Comparison of ENCODE assay signal across 25 mouse cellular contexts in the genomic region with DNA sequence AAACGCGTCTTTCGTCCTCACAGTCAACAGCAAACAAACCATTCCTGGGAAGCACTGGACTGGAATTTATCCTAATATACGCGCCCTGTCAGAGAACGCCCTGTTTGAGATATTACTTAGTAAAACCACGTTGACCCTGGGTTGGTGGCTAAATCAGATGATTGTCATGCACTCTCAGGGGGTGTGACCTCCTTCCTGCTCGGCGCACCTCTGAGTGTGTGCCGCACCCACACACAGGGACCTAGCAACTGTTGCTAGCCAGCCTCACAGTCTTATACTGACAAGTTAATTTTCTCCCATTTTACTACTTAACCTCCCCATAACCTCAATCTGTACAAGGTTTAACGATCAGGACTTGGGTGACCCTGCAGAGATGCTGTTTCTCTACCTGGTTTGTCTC.
DNase-seq lines count a peak whose midpoint lies in the region; ATAC-seq and TF ChIP-seq lines count a peak whose summit lies in the region.
"Had no signal": no experiment of that assay in that cellular context is flagged by ENCODE, and none has a peak within 500 bp of the region (broad histone marks: within the 10 kb centered on the region; RNA-seq: fewer than 3 reads in every experiment).

No protein-coding gene starts in this region.

- no peak for ATAC-seq in hindbrain, embryonic 14.5 days (ENCODE audit: low FRiP score)
- peak; percentile 26; the same call in 1 of the 2 replicates for ATAC-seq in limb, embryonic 11.5 days (ENCODE audit: insufficient number of reproducible peaks, low FRiP score, low TSS enrichment, low read depth)
- ATAC-seq in stomach, embryonic 16.5 days (ENCODE audit: insufficient read depth, low FRiP score) = peak; percentile 66; the same call in 1 of the 2 replicates
- ATAC-seq: activated CD4-positive, CD25-positive, alpha-beta regulatory T cell, adult 4 months; forebrain, postnatal 0 days; liver, postnatal 0 days had no signal

- H3K36me3 ChIP-seq in hindbrain, embryonic 10.5 days = no peaks in the 10 kb centered on the region
- no peaks in the 10 kb centered on the region for H3K36me3 ChIP-seq in hindbrain, embryonic 14.5 days (replicated peaks; ENCODE audit: control insufficient read depth, insufficient read depth)
- H3K36me3 ChIP-seq in limb, embryonic 11.5 days (ENCODE audit: control insufficient read depth, insufficient read depth, low read length) = no peaks in the 10 kb centered on the region
- H3K36me3 ChIP-seq in limb, embryonic 10.5 days = no peaks in the 10 kb centered on the region
- no peaks in the 10 kb centered on the region for H3K36me3 ChIP-seq in stomach, embryonic 16.5 days (ENCODE audit: control insufficient read depth, insufficient read depth, low read length)
- no peaks in the 10 kb centered on the region for H3K36me3 ChIP-seq in thymus, adult 2 months (ENCODE audit: control insufficient read depth, insufficient read depth, low read length)
- H3K36me3 ChIP-seq: heart, embryonic 15.5 days; hindbrain, embryonic 13.5 days; neural tube, embryonic 12.5 days had no signal

- no peaks in the 10 kb centered on the region for H3K27me3 ChIP-seq in hindbrain, embryonic 10.5 days (ENCODE audit: insufficient read depth, poor library complexity, severe bottlenecking)
- H3K27me3 ChIP-seq in hindbrain, embryonic 14.5 days (ENCODE audit: control insufficient read depth, insufficient read depth, low read length) = no peaks in the 10 kb centered on the region
- H3K27me3 ChIP-seq in limb, embryonic 11.5 days (ENCODE audit: control insufficient read depth, insufficient read depth, low read length) = no peaks in the 10 kb centered on the region
- H3K27me3 ChIP-seq in limb, embryonic 10.5 days (ENCODE audit: low read depth, poor library complexity, severe bottlenecking) = no peaks in the 10 kb centered on the region
- H3K27me3 ChIP-seq in stomach, embryonic 16.5 days (ENCODE audit: control insufficient read depth, insufficient read depth, low read length) = no peaks in the 10 kb centered on the region
- H3K27me3 ChIP-seq in thymus, adult 2 months (ENCODE audit: control insufficient read depth, insufficient read depth, low read length) = no peaks in the 10 kb centered on the region
- H3K27me3 ChIP-seq: CH12.LX; heart, embryonic 15.5 days; hindbrain, embryonic 13.5 days; megakaryocyte, embryonic 14.5 days; neural tube, embryonic 12.5 days had no signal

- TF ChIP-seq CTCF in thymus, adult 2 months (IDR thresholded peaks at IDR 0.05; ENCODE audit: borderline replicate concordance, control insufficient read depth, extremely low read depth, insufficient read depth, low read length, poor library complexity) = no peak

- H3K4me1 ChIP-seq in hindbrain, embryonic 10.5 days (replicated peaks) = no peaks in the 10 kb centered on the region
- H3K4me1 ChIP-seq in hindbrain, embryonic 14.5 days (replicated peaks; ENCODE audit: control insufficient read depth, insufficient read depth, low read length) = no peaks in the 10 kb centered on the region
- no peaks in the 10 kb centered on the region; the same call in 1 of the 2 replicates for H3K4me1 ChIP-seq in limb, embryonic 11.5 days (ENCODE audit: control insufficient read depth, insufficient read depth, low read length)
- H3K4me1 ChIP-seq in limb, embryonic 10.5 days = peaks cover 6% of the 10 kb centered on the region
- H3K4me1 ChIP-seq in stomach, embryonic 16.5 days (ENCODE audit: control insufficient read depth, insufficient read depth, low read length) = no peaks in the 10 kb centered on the region
- H3K4me1 ChIP-seq in thymus, adult 2 months (replicated peaks; ENCODE audit: control insufficient read depth, insufficient read depth, low read length) = no peaks in the 10 kb centered on the region
- H3K4me1 ChIP-seq: heart, embryonic 15.5 days; hindbrain, embryonic 13.5 days; megakaryocyte, embryonic 14.5 days; neural tube, embryonic 12.5 days had no signal

- TF ChIP-seq POLR2A in thymus, adult 2 months (IDR thresholded peaks at IDR 0.05; ENCODE audit: control insufficient read depth, extremely low read depth, insufficient read depth, low read length, poor library complexity) = no peak

- peak; percentile 7 for DNase-seq in hindbrain, embryonic 10.5 days (ENCODE audit: low spot score)
- DNase-seq in hindbrain, embryonic 14.5 days (ENCODE audit: low spot score) = no peak
- DNase-seq in limb, embryonic 11.5 days (ENCODE audit: low spot score) = peak; percentile 30
- no peak for DNase-seq in limb, embryonic 10.5 days (ENCODE audit: low spot score)
- peak; percentile 16 for DNase-seq in forelimb bud, embryonic 11.5 days (ENCODE audit: low read depth, low spot score)
- DNase-seq in cerebellum, adult 9-10 months = no peak
- no peak for DNase-seq in thymus, adult 2 months
- DNase-seq: adrenal gland, postnatal 14 days; cerebellum, adult 11-12 months; forebrain, postnatal 0 days; gastrocnemius, postnatal 14 days; heart, adult 2 months; kidney, postnatal 10 days; liver; liver, postnatal 0 days; lung, postnatal 14 days; thymus, adult 18-20 months had no signal

- no peaks in the 10 kb centered on the region for H3K9me3 ChIP-seq in hindbrain, embryonic 10.5 days
- no peaks in the 10 kb centered on the region for H3K9me3 ChIP-seq in hindbrain, embryonic 14.5 days (ENCODE audit: control insufficient read depth, low read length)
- H3K9me3 ChIP-seq in limb, embryonic 11.5 days (ENCODE audit: control insufficient read depth, low read length) = no peaks in the 10 kb centered on the region
- no peaks in the 10 kb centered on the region for H3K9me3 ChIP-seq in limb, embryonic 10.5 days (replicated peaks)
- no peaks in the 10 kb centered on the region; the same call in 1 of the 2 replicates for H3K9me3 ChIP-seq in stomach, embryonic 16.5 days (replicated peaks; ENCODE audit: control insufficient read depth, low read length)
- H3K9me3 ChIP-seq: heart, embryonic 15.5 days had no signal

- no peak overlapping the region for H3K27ac ChIP-seq in hindbrain, embryonic 10.5 days
- no peak overlapping the region for H3K27ac ChIP-seq in hindbrain, embryonic 14.5 days
- no peak overlapping the region for H3K27ac ChIP-seq in limb, embryonic 11.5 days (replicated peaks; ENCODE audit: low read depth, low read length)
- H3K27ac ChIP-seq in limb, embryonic 10.5 days = no peak overlapping the region
- no peak overlapping the region for H3K27ac ChIP-seq in stomach, embryonic 16.5 days (ENCODE audit: low read length)
- no peak overlapping the region for H3K27ac ChIP-seq in thymus, adult 2 months (ENCODE audit: control insufficient read depth, insufficient read depth, low read length)
- H3K27ac ChIP-seq: heart, adult 2 months; heart, embryonic 15.5 days; hindbrain, embryonic 13.5 days; neural tube, embryonic 12.5 days had no signal

- H3K4me3 ChIP-seq in hindbrain, embryonic 10.5 days = no peak overlapping the region
- no peak overlapping the region for H3K4me3 ChIP-seq in hindbrain, embryonic 14.5 days (replicated peaks; ENCODE audit: low read length)
- H3K4me3 ChIP-seq in limb, embryonic 11.5 days (ENCODE audit: low read depth, low read length) = no peak overlapping the region
- H3K4me3 ChIP-seq in limb, embryonic 10.5 days = no peak overlapping the region
- no peak overlapping the region for H3K4me3 ChIP-seq in stomach, embryonic 16.5 days (replicated peaks; ENCODE audit: low read length)
- no peak overlapping the region for H3K4me3 ChIP-seq in thymus, adult 2 months (ENCODE audit: control insufficient read depth, insufficient read depth, low read length)
- H3K4me3 ChIP-seq: erythroblast, embryonic 14.5 days; heart, adult 2 months; heart, embryonic 15.5 days; hindbrain, embryonic 13.5 days; megakaryocyte, embryonic 14.5 days; neural tube, embryonic 12.5 days had no signal

- H3K9ac ChIP-seq in hindbrain, embryonic 14.5 days = no peak overlapping the region
- H3K9ac ChIP-seq in limb, embryonic 11.5 days (ENCODE audit: low read length) = no peak overlapping the region
- no peak overlapping the region for H3K9ac ChIP-seq in stomach, embryonic 16.5 days (ENCODE audit: low read length)
- H3K9ac ChIP-seq: forebrain, postnatal 0 days; heart, embryonic 15.5 days; hindbrain, embryonic 13.5 days; liver, postnatal 0 days; neural tube, embryonic 12.5 days had no signal

- WGBS in hindbrain, embryonic 10.5 days = 62% methylated on average over 11 of the region's 11 CpGs
- 51% methylated on average over 11 of the region's 11 CpGs for WGBS in hindbrain, embryonic 14.5 days
- 64% methylated on average over 11 of the region's 11 CpGs for WGBS in limb, embryonic 11.5 days
- WGBS in limb, embryonic 10.5 days = 65% methylated on average over 11 of the region's 11 CpGs
- WGBS in stomach, embryonic 16.5 days = 36% methylated on average over 11 of the region's 11 CpGs
- 84% methylated on average over 11 of the region's 11 CpGs for WGBS in thymus, adult 2 months

- no peak overlapping the region for H3K4me2 ChIP-seq in hindbrain, embryonic 14.5 days (replicated peaks)
- H3K4me2 ChIP-seq in limb, embryonic 11.5 days (ENCODE audit: low read depth, severe bottlenecking) = no peak overlapping the region
- no peak overlapping the region for H3K4me2 ChIP-seq in stomach, embryonic 16.5 days (ENCODE audit: low read depth, low read length)
- H3K4me2 ChIP-seq: heart, embryonic 15.5 days; hindbrain, embryonic 13.5 days; neural tube, embryonic 12.5 days had no signal

Comparison
In these comparisons a context has a peak if more than half of its experiments do, and no peak if none do; other contexts are left out.
1. DNase-seq: peak in hindbrain, embryonic 10.5 days (single experiment), limb, embryonic 11.5 days (single experiment) and forelimb bud, embryonic 11.5 days (single experiment); none in hindbrain, embryonic 14.5 days (single experiment), limb, embryonic 10.5 days (single experiment), cerebellum, adult 9-10 months (single experiment) and thymus, adult 2 months (single experiment).